Mouse (Mus musculus) bone marrow, adult 2 months (tissue): ENCODE measurements around the gene Txnrd1.

Experiments
- CTCF ChIP-seq: fragments of 200-500 bp; IDR thresholded peaks from 2 replicates; pipeline ENCODE4 v1.5.1; 2011; ENCODE audit warnings: low read length, control low read depth; ENCODE audit not compliant: control insufficient read depth, insufficient read depth
- POLR2A ChIP-seq: fragments of 200-500 bp; IDR thresholded peaks from 2 replicates; pipeline ENCODE4 v1.6.1; 2011; ENCODE audit warnings: low read depth, mild to moderate bottlenecking, control low read depth, low read length, borderline replicate concordance; ENCODE audit not compliant: control insufficient read depth

GRCm38 (mm10) chr10:82826516-82826915, 7.2 kb upstream of the Txnrd1 start:
- TF ChIP-seq CTCF (no peak), POLR2A (no peak)
